In the genomic region with DNA sequence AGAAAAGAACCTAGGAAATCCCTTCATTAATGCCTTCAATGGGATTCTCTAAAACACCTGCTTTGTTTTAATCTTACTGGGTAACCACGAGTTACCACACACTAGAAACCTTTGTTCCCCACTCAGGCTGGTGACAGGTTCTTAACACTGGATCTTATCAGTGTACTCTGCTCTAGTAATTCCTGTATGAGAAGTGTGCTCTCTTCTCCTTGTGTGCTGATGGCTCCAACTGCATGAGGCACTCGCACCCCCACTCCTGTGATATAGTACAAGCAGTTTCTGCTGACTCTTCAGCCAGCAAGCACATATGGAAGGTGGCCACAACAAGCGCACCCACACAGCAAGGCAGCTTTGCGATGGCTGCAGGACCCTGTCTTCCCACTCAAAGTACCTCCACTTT, we compare ENCODE assay signal across 22 mouse cellular contexts. TPM values are rescaled to one million over a fixed set of nuclear protein-coding genes. Genes with fewer than 3 reads are reported as not detected.
"Had no signal": no experiment of that assay in that cellular context is flagged by ENCODE, and none has a peak within 500 bp of the region (broad histone marks: within the 10 kb centered on the region; RNA-seq: fewer than 3 reads in every experiment).

No protein-coding gene starts in this region.

- H3K27me3 ChIP-seq: midbrain, embryonic 12.5 days; neural tube, embryonic 13.5 days; neural tube, embryonic 15.5 days; stomach, embryonic 15.5 days had no signal

- H3K9me3 ChIP-seq: midbrain, embryonic 10.5 days; midbrain, embryonic 12.5 days; neural tube, embryonic 13.5 days; neural tube, embryonic 15.5 days; stomach, embryonic 15.5 days had no signal

- H3K27ac ChIP-seq: midbrain, embryonic 10.5 days; midbrain, embryonic 12.5 days; neural tube, embryonic 13.5 days; neural tube, embryonic 15.5 days; stomach, embryonic 15.5 days had no signal

- DNase-seq: lung, adult 18-20 months; lung, embryonic 14.5 days; lung, postnatal 10 days; lung, postnatal 4 days; midbrain, embryonic 14.5 days; retina, postnatal 1 day; right cerebral cortex, adult 18-20 months; right cerebral cortex, postnatal 25 days; right cerebral cortex, postnatal 4 days; thymus, adult 2 months; thymus, postnatal 25 days; thymus, postnatal 4 days had no signal

- H3K4me3 ChIP-seq: midbrain, embryonic 10.5 days; midbrain, embryonic 12.5 days; myocyte; neural tube, embryonic 13.5 days; neural tube, embryonic 15.5 days; stomach, embryonic 15.5 days had no signal

- H3K4me2 ChIP-seq: lung, embryonic 14.5 days; midbrain, embryonic 12.5 days; neural tube, embryonic 13.5 days; neural tube, embryonic 15.5 days; stomach, embryonic 15.5 days had no signal

- H3K9ac ChIP-seq: lung, embryonic 14.5 days; midbrain, embryonic 12.5 days; neural tube, embryonic 13.5 days; neural tube, embryonic 15.5 days; stomach, embryonic 15.5 days had no signal

- ATAC-seq: midbrain, embryonic 16.5 days had no signal

- H3K4me1 ChIP-seq: midbrain, embryonic 10.5 days; midbrain, embryonic 12.5 days; neural tube, embryonic 13.5 days; neural tube, embryonic 15.5 days; stomach, embryonic 15.5 days had no signal

RNA-seq across cellular contexts. Expression of a gene that starts 24.8 kb away (rescaled TPM):
- total RNA-seq: megakaryocyte, adult 5-6 weeks; megakaryocyte-erythroid progenitor cell, adult 5-6 weeks had no signal
- polyA plus RNA-seq: lung, embryonic 14.5 days had no signal

RNA-seq across cellular contexts. Expression of a gene that starts 28.1 kb away (rescaled TPM):
- total RNA-seq: megakaryocyte, adult 5-6 weeks; megakaryocyte-erythroid progenitor cell, adult 5-6 weeks had no signal
- polyA plus RNA-seq: lung, embryonic 14.5 days; midbrain, embryonic 14.5 days; midbrain, embryonic 16.5 days; neural tube, embryonic 11.5 days; neural tube, embryonic 15.5 days had no signal
